Mouse (Mus musculus) heart, postnatal 0 days (tissue): ENCODE measurements at regions not wholly inside any gene's neighbourhood (a gene's known extent, or its start where the extent isn't known, plus 50 kb on each side); places are given as distances from the start of the nearest gene placed in this dataset.

Source experiments
- CTCF ChIP-seq: IDR thresholded peaks from 2 replicates; pipeline ENCODE4 v1.5.1; 2016; ENCODE audit warnings: antibody characterized with exemption, control low read depth, low read depth
- EP300 ChIP-seq: IDR thresholded peaks from 2 replicates; pipeline ENCODE4 v1.6.1; 2016; ENCODE audit warnings: antibody characterized with exemption, low read depth

DNA sequence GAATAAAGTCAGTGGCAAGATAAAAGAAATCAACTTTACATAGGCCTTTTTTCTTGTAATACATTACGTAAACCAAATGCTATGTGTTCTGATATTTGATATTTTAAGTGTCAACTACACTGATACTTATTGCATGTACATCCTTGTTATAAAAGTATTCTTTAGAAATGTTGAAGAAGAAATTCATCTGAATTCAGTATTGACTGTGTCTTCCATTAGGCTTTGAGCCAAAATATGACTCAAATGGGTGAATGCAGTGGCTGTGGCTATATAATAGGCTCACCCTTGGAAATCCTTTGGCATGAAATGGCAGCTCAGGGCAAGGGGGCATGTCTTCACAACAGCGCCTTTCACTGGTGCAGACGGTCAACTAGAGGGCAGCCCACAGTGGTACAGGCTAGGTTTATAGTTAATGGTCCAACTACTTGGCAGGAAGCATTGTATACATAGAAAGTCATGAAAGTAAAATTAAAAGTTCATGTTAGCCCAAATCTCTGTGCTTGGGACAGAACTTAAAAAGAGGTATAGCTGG lies 217.9 kb downstream of the Cetn3 start:
- TF ChIP-seq EP300 (no peak), CTCF (no peak)
